Mouse (Mus musculus) heart, postnatal 0 days (tissue): ENCODE data around the gene Anapc15.

Experiments used
- CTCF ChIP-seq: IDR thresholded peaks from 2 replicates; pipeline ENCODE4 v1.5.1; 2016; ENCODE audit warnings: antibody characterized with exemption, control low read depth, low read depth
- EP300 ChIP-seq: IDR thresholded peaks from 2 replicates; pipeline ENCODE4 v1.6.1; 2016; ENCODE audit warnings: antibody characterized with exemption, low read depth

- no peak for TF ChIP-seq CTCF
- no peak for TF ChIP-seq EP300
These were observed 5.0 kb downstream of the Anapc15 start for GRCm38 (mm10) chr7:101868241-101869162.
